Mouse (Mus musculus): ENCODE data around the gene Gm21903.
"Not testable (repeated sequence)": the region's sequence is repeated elsewhere in the genome, so short reads cannot be mapped to it uniquely, and the experiment has no call there.

Gm21903 gene

GRCm38 (mm10) chr17:39043241-39043640 is at the start of gene Gm21903:
TSS of gene Gm21903 (minus strand) at chr17:39043341.
- no peak for DNase-seq (ENCODE audit: low read depth)

DNA sequence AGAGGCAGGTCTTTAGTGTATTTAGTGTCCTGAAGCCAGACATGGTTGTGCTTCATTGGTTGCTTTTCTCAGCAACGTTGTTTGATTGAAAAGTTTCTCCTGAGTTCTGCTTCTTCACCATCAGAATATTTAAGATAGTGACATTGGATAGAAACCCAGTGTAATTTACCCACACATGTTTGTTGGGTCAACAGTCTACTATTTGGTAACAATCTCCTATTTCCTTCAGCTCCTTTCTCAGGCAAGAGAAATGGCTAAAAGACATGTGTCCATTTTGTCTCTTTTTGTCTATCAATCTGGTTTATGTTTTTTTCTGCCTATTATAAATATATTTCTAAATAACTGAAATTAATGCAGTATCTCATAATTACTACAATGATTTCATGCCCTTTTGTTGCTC is 33.8 kb upstream of the Gm21903 start, which contains the start of gene Esp23:
Esp23 (minus strand) TSS at position 101 of the 400 bp plus-strand sequence.
- no peak for DNase-seq (ENCODE audit: low read depth)

DNA sequence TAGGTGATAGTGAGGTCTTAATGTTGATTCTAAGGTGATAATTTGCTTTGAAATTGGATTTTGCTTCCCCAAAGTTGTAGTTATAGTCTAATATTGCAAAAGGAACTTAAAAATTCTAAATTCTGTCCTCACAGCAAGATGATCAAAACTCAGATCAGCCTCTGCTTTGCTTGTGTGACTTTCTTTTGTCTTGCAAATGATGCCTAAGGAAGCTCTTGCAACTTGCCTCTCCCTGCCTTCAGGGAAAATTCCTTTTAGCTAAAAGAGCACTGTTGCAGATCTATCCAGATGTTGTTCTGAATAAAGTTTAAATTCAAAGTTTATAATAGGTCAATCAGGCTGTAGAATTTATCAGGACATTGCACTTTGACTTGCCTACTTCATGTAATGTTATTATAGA is 20.5 kb upstream of the Gm21903 start:
- no peak for DNase-seq (ENCODE audit: low read depth)

DNA sequence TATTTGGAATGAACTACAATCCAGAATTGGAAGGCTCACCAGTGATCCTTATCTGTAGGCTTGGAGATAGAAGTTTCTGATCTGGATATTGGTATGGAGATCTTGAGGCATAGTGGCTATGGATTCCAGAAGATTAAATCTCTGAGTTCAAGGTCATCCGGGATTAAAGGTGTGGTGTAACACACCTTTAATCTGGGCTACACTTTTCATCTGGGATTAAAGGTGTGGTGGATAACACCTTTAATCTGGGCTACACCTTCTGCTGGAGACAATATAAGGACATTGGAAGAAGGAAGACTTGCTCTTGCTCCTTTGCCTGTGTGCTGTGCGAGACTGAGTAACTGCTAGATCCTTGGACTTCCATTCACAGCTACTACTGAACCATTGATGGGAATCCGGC is 6.7 kb downstream of the Gm21903 start, which contains the start of gene Esp24:
Esp24 (plus strand) TSS at position 301 of the 400 bp plus-strand sequence.
- not testable (repeated sequence) for DNase-seq (ENCODE audit: low read depth)

GRCm38 (mm10) chr17:39017184-39017583 is 26.0 kb downstream of the Gm21903 start:
- no peak for DNase-seq (ENCODE audit: low read depth)

- DNase-seq (ENCODE audit: low read depth) = no peak
Measured at GRCm38 (mm10) chr17:39010675-39011638, 32.2 kb downstream of the Gm21903 start.

DNA sequence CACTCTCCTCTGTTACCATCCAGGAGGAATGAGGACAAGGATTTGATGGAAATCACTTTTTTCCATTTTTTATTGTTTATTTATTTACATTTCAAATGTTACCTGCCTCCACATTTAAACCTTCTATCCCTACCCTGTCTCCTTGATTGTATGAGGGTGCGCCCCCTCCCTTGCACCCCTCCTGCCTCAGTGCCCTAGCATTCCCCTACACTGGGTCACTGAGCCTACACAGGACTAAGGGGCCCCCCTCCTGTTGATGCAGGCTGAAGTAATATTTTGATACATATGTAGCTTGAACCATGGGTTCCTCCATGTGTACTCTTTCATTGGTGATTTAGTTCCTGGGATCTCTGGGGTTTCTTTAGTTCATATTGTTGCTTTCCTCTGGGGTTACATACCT is 33.3 kb downstream of the Gm21903 start:
- no peak for DNase-seq (ENCODE audit: low read depth)
